Mouse (Mus musculus): ENCODE results near the gene Slc35c2. TPM values are rescaled to one million over a fixed set of nuclear protein-coding genes. Genes with fewer than 3 reads are reported as not detected.
A peak's percentile ranks its signal among the peaks of the same experiment; 100 is the strongest.

Gene Slc35c2
- polyA plus RNA-seq, 1 experiment: 58.7 TPM

DNA sequence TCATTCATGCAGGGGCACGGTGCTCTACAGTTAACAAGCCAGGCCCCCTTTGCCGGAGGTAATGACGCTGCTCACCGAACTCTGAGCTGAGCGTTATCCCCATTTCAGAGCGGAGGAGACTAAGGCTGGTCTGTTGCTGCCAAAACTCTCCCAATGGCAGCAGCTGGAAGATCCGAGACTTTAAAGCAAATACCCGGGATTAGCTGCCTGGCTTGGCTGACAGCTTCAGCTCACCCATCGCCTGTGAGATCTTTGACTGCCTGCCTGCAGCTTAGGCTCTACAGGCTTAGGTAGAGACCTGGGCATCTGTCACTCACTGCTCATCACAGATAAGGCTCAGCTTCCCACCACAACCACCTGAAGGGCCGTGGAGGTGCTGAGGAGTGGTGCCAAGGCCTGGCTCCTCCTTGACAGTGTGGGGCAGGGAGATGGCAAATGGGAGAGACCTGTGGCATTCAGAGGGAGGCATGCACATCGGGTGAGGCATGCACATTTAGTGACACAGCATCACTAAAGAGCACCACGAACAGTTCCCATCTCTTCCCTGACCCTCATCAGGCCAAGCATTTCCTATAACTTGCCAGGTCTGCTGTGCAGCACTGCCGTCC, 23.3 kb upstream of the Slc35c2 start:
- no peaks in the 10 kb centered on the region for H3K4me1 ChIP-seq (ENCODE audit: control insufficient read depth, insufficient read depth, low read length)
- TF ChIP-seq CTCF (IDR thresholded peaks at IDR 0.05; ENCODE audit: control insufficient read depth, insufficient read depth, insufficient replicate concordance, low read depth, low read length) (no peak), POLR2A (IDR thresholded peaks at IDR 0.05; ENCODE audit: control insufficient read depth, low read depth, low read length) (no peak)
- no peaks in the 10 kb centered on the region for H3K27me3 ChIP-seq (ENCODE audit: control insufficient read depth, insufficient read depth, low read length)
- H3K27ac ChIP-seq (ENCODE audit: control insufficient read depth, insufficient read depth, low read depth, low read length): no peak overlapping the region
- no peaks in the 10 kb centered on the region; the same call in 1 of the 2 replicates for H3K36me3 ChIP-seq (ENCODE audit: control insufficient read depth, insufficient read depth, low read length)
- H3K4me3 ChIP-seq (ENCODE audit: control insufficient read depth, low read depth, low read length): no peak overlapping the region

DNA sequence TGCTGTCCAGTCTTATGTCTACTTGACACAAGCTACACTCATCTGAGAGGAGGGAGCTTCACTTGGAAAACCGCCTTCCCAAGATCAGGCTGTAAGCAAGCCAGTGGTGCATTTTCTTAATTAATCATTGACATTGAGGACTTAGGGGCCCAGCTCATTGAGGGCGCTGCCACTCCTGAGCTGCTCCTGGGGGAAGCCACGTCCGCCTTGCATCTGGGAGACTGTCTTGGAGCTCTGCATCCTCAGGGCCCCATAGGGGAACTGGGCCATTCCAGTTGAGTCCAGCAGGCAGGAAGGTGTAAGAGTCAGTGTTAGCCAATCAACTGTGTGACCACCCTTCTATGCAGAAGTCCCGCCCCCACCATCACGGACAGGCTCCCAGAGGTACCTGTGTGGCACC, 20.1 kb upstream of the Slc35c2 start:
- H3K4me3 ChIP-seq (ENCODE audit: control insufficient read depth, low read depth, low read length): no peak overlapping the region
- no peaks in the 10 kb centered on the region for H3K27me3 ChIP-seq (ENCODE audit: control insufficient read depth, insufficient read depth, low read length)
- H3K27ac ChIP-seq (ENCODE audit: control insufficient read depth, insufficient read depth, low read depth, low read length): no peak overlapping the region
- no peaks in the 10 kb centered on the region for H3K4me1 ChIP-seq (ENCODE audit: control insufficient read depth, insufficient read depth, low read length)
- no peaks in the 10 kb centered on the region; the same call in 1 of the 2 replicates for H3K36me3 ChIP-seq (ENCODE audit: control insufficient read depth, insufficient read depth, low read length)
- TF ChIP-seq POLR2A (IDR thresholded peaks at IDR 0.05; ENCODE audit: control insufficient read depth, low read depth, low read length) (no peak), CTCF (IDR thresholded peaks at IDR 0.05; ENCODE audit: control insufficient read depth, insufficient read depth, insufficient replicate concordance, low read depth, low read length) (no peak)

DNA sequence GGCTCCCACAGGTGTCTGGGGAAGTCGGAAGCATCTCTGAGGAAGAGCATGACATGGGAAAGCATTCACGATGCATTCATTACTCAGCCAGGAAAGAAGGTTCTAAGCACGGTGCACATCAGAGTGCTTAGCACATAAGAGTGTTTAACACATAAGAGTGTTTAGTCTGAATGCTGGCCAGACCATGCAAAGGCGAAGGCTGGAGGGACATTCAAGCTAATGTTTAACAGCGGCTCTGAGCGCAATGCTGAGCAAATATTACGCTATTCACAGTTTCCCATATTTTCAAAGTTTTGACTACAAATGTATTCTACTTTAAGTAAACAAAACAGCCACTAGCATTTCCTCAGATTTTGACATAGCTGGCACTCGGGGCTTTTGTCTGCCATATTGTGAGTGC, 17.8 kb upstream of the Slc35c2 start:
- Histone ChIP-seq H3K4me1 (ENCODE audit: control insufficient read depth, insufficient read depth, low read length) (no peaks in the 10 kb centered on the region), H3K36me3 (ENCODE audit: control insufficient read depth, insufficient read depth, low read length) (no peaks in the 10 kb centered on the region; the same call in 1 of the 2 replicates), H3K27ac (ENCODE audit: control insufficient read depth, insufficient read depth, low read depth, low read length) (no peak overlapping the region), H3K4me3 (ENCODE audit: control insufficient read depth, low read depth, low read length) (no peak overlapping the region), H3K27me3 (ENCODE audit: control insufficient read depth, insufficient read depth, low read length) (no peaks in the 10 kb centered on the region)
- TF ChIP-seq POLR2A (IDR thresholded peaks at IDR 0.05; ENCODE audit: control insufficient read depth, low read depth, low read length) (no peak), CTCF (IDR thresholded peaks at IDR 0.05; ENCODE audit: control insufficient read depth, insufficient read depth, insufficient replicate concordance, low read depth, low read length) (no peak)

DNA sequence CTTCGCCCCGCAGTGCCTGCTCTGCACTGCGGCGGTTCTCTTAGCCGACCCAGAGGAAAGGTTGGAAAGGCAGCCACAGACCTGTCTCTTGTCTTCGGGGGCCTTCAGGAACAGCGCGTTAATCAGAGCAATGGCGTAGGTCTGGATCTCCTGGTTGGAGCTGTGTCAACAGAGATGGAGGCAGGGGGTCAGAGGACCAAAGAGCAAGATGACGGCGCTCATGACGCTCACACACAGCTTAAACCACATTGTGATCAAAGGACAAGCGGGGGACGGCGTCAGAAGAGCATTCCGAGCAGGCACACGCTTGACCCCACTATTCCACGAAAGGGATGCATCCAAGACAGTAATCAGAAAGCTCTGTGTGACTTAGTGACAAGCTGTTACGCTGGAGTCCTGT, 17.1 kb upstream of the Slc35c2 start:
- H3K36me3 ChIP-seq (ENCODE audit: control insufficient read depth, insufficient read depth, low read length): no peaks in the 10 kb centered on the region; the same call in 1 of the 2 replicates
- no peak for TF ChIP-seq POLR2A (IDR thresholded peaks at IDR 0.05; ENCODE audit: control insufficient read depth, low read depth, low read length)
- TF ChIP-seq CTCF (IDR thresholded peaks at IDR 0.05; ENCODE audit: control insufficient read depth, insufficient read depth, insufficient replicate concordance, low read depth, low read length): no peak

DNA sequence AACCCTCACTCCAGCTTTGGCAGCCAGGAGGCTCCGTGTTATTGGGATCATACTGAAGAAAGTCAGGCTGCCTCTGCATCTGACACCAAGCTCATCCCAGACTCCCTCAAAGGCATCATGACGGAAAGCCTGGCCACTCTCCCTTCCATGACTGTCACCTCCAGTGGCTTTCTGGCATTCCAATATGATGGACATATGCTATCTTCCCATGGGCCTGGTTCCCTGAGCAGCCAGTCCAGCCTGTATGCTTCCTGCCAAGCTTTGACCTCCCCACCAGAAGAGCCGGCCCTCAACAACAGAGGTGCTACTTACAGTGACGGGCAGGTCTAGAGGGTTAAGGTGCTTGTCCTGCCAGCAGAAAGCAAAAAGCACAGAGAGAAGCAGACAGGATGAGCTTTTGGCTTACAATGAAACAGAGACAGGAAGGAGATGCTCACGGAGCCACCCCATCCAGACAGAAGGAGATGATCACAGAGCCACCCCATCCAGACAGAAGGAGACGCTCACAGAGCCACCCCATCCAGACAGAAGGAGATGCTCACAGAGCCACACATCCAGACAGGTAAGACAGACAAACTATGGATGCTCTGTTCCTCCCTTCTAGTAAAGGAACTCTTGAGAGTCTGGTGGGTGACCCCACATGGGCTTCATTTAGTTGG, 15.8 kb upstream of the Slc35c2 start:
- H3K4me1 ChIP-seq (ENCODE audit: control insufficient read depth, insufficient read depth, low read length): no peaks in the 10 kb centered on the region
- no peaks in the 10 kb centered on the region; the same call in 1 of the 2 replicates for H3K36me3 ChIP-seq (ENCODE audit: control insufficient read depth, insufficient read depth, low read length)
- peak overlapping the region; percentile 50 for H3K4me3 ChIP-seq (ENCODE audit: control insufficient read depth, low read depth, low read length)
- no peak overlapping the region for H3K27ac ChIP-seq (ENCODE audit: control insufficient read depth, insufficient read depth, low read depth, low read length)
- TF ChIP-seq POLR2A (IDR thresholded peaks at IDR 0.05; ENCODE audit: control insufficient read depth, low read depth, low read length) (no peak), CTCF (IDR thresholded peaks at IDR 0.05; ENCODE audit: control insufficient read depth, insufficient read depth, insufficient replicate concordance, low read depth, low read length) (no peak)
- H3K27me3 ChIP-seq (ENCODE audit: control insufficient read depth, insufficient read depth, low read length): no peaks in the 10 kb centered on the region

More for the DNA sequence above, 17.1 kb upstream of the Slc35c2 start:
- Histone ChIP-seq H3K27me3 (ENCODE audit: control insufficient read depth, insufficient read depth, low read length) (no peaks in the 10 kb centered on the region), H3K4me1 (ENCODE audit: control insufficient read depth, insufficient read depth, low read length) (no peaks in the 10 kb centered on the region), H3K27ac (ENCODE audit: control insufficient read depth, insufficient read depth, low read depth, low read length) (no peak overlapping the region), H3K4me3 (ENCODE audit: control insufficient read depth, low read depth, low read length) (no peak overlapping the region)

DNA sequence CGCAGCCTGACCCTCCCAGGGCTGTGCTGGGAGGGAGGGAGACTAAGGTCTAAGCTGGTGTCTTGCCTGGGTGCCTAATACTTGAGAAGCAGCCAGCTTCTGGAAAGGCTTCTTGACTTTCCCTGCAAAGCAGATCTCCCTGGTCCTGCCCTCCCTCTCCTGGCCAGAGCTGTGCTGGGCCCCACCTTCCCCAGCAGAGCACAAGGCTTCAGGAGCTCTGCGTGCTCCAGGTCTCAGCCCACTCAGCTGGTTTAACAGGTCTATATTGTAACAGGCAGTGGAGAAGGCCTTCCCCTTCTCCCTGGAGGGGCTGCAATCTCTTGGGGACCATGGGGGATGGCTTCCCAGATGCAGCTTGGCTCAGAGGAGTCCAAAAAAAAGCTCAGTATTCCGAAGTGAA, 13.7 kb upstream of the Slc35c2 start:
- H3K4me3 ChIP-seq (ENCODE audit: control insufficient read depth, low read depth, low read length): no peak overlapping the region
- no peaks in the 10 kb centered on the region for H3K4me1 ChIP-seq (ENCODE audit: control insufficient read depth, insufficient read depth, low read length)
- no peak for TF ChIP-seq POLR2A (IDR thresholded peaks at IDR 0.05; ENCODE audit: control insufficient read depth, low read depth, low read length)
- H3K27me3 ChIP-seq (ENCODE audit: control insufficient read depth, insufficient read depth, low read length): no peaks in the 10 kb centered on the region
- no peaks in the 10 kb centered on the region; the same call in none of the 2 replicates for H3K36me3 ChIP-seq (ENCODE audit: control insufficient read depth, insufficient read depth, low read length)
- H3K27ac ChIP-seq (ENCODE audit: control insufficient read depth, insufficient read depth, low read depth, low read length): no peak overlapping the region

DNA sequence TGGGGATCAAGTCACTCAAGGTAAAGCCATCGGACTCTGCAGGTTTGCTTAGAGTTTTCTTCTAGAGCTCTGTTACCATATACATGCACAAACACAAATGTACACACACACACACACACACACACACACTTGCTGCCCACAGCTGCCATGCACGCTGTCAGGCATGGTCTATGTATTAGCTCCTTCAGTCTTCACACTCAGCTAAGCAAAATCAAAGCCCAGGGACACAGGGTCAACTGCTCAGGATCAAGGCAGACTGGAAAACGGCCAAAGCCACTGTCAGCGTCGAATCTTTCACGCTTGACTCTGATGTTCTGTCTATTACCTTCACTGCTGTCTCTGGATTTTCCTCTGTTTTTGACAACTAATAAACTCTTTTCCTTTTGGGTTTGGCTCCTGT, 13.2 kb upstream of the Slc35c2 start:
- H3K4me3 ChIP-seq (ENCODE audit: control insufficient read depth, low read depth, low read length): no peak overlapping the region
- no peak overlapping the region for H3K27ac ChIP-seq (ENCODE audit: control insufficient read depth, insufficient read depth, low read depth, low read length)
- H3K4me1 ChIP-seq (ENCODE audit: control insufficient read depth, insufficient read depth, low read length): no peaks in the 10 kb centered on the region
- TF ChIP-seq CTCF (IDR thresholded peaks at IDR 0.05; ENCODE audit: control insufficient read depth, insufficient read depth, insufficient replicate concordance, low read depth, low read length) (no peak), POLR2A (IDR thresholded peaks at IDR 0.05; ENCODE audit: control insufficient read depth, low read depth, low read length) (no peak)
- H3K27me3 ChIP-seq (ENCODE audit: control insufficient read depth, insufficient read depth, low read length): no peaks in the 10 kb centered on the region
- H3K36me3 ChIP-seq (ENCODE audit: control insufficient read depth, insufficient read depth, low read length): no peaks in the 10 kb centered on the region; the same call in none of the 2 replicates
